Mouse (Mus musculus) ES-CJ7 (cell line): ENCODE measurements at regions not wholly inside any gene's neighbourhood (a gene's known extent, or its start where the extent isn't known, plus 50 kb on each side); places are given as distances from the start of the nearest gene placed in this dataset.
"Not testable (repeated sequence)": the region's sequence is repeated elsewhere in the genome, so short reads cannot be mapped to it uniquely, and the experiment has no call there.

Experiments used
- DNase-seq: peaks from one replicate; pipeline ENCODE4 v3.0.0; 2011; ENCODE audit warnings: low read depth, low spot score

- DNase-seq, result peak; percentile 85
Measured at GRCm38 (mm10) chr19:8496561-8496960, 91.7 kb upstream of the Slc22a30 start.

DNA sequence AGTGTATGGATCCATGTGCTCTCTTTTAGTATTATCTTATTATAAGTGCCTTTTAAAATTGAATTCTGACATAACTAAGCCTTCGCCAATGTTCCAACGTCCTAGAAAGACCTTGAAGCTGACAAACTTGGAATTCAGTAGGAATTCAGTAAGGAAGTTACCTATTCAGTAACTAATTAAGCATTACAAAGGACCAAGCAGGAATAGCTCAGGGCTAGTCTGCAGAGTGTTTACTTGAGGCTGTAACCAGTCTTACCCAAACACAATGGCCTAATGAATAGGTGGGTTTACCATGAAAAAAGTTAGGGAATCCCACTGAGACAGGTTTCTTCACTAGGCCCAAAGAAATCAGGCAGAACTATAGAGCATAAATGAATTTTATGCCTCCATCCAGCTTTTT lies 92.6 kb upstream of the Slc22a30 start:
- DNase-seq, result peak; percentile 40

DNA sequence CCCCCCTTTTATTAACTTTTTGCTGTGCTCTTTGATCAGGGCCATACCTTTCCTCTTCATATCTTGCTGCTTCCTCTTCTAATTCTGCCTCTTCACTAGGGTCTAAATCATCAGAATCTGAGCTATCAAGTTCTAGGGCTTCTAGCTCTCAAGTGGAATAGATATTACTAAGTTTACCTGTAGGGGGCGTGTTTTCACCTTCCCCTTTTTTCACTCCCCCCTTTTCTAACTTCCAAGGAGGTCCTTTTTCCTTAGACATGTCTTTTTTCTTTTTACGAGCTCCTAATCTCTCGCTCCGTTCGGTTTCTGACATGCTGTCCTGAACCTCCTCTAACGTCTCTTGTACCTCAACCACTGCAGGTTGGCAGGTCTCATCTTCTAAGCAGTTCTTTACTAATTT lies 73.3 kb upstream of the Slc22a8 start:
- DNase-seq, result not testable (repeated sequence)

- DNase-seq, result no peak
Measured at GRCm38 (mm10) chr19:8518273-8518672, 72.8 kb upstream of the Slc22a8 start.

GRCm38 (mm10) chr19:8518933-8519332 lies 72.1 kb upstream of the Slc22a8 start:
- not testable (repeated sequence) for DNase-seq

GRCm38 (mm10) chr19:8534597-8534996 lies 56.5 kb upstream of the Slc22a8 start:
- DNase-seq, result no peak

DNA sequence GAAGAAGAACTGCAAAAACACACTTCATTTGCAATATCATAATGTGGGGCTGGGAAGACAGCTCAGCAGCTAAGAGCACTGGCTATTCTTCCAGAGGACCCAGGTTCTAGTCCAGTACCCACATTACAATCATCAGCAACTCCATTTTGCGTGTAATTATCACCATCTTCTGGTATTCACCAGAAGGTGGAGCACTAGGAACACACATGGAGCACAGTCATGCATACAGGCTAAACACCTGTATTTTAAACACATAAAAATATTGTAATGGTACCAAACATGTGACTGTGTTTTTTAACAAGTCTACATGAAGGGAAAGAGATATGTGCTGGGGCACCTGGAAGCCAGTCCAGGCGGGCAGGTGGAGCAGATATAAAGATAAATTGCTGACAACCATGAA lies 55.0 kb upstream of the Slc22a8 start:
- DNase-seq, result no peak
